Mouse (Mus musculus) bone marrow macrophage, adult 2 months (primary cell): ENCODE measurements around the gene Vps18. TPM values are rescaled to one million over a fixed set of nuclear protein-coding genes. Genes with fewer than 3 reads are reported as not detected.

Experiments used
- H3K27ac ChIP-seq: 2 replicates; pipeline ENCODE4 v1.5.1; 2012; ENCODE audit warnings: low read depth, low read length; ENCODE audit not compliant: insufficient read depth
- H3K4me1 ChIP-seq: 2 replicates; pipeline ENCODE4 v1.6.1; 2012; ENCODE audit warnings: low read length; ENCODE audit not compliant: control insufficient read depth, insufficient read depth
- H3K4me3 ChIP-seq: 2 replicates; pipeline ENCODE4 v1.5.1; 2012; ENCODE audit warnings: mild to moderate bottlenecking, low read length, moderate library complexity; ENCODE audit not compliant: insufficient read depth
- CTCF ChIP-seq: IDR thresholded peaks from 2 replicates; pipeline ENCODE4 v1.5.1; 2012; ENCODE audit warnings: low read depth, mild to moderate bottlenecking, low read length, moderate library complexity
- POLR2A ChIP-seq: IDR thresholded peaks from 2 replicates; pipeline ENCODE4 v1.6.1; 2012; ENCODE audit warnings: mild to moderate bottlenecking, low read depth, low read length, borderline replicate concordance
- polyA plus RNA-seq: library from polyadenylated mRNA; stranded (reverse); fragments of >200 nt; gene quantifications from 2 replicates; pipeline ENCODE4 v1.2.4, GENCODE M21; 2012; ENCODE audit not compliant: missing spikeins, insufficient read depth, insufficient read length

Vps18 gene
- polyA plus RNA-seq, 1 experiment, result 34.1 TPM

DNA sequence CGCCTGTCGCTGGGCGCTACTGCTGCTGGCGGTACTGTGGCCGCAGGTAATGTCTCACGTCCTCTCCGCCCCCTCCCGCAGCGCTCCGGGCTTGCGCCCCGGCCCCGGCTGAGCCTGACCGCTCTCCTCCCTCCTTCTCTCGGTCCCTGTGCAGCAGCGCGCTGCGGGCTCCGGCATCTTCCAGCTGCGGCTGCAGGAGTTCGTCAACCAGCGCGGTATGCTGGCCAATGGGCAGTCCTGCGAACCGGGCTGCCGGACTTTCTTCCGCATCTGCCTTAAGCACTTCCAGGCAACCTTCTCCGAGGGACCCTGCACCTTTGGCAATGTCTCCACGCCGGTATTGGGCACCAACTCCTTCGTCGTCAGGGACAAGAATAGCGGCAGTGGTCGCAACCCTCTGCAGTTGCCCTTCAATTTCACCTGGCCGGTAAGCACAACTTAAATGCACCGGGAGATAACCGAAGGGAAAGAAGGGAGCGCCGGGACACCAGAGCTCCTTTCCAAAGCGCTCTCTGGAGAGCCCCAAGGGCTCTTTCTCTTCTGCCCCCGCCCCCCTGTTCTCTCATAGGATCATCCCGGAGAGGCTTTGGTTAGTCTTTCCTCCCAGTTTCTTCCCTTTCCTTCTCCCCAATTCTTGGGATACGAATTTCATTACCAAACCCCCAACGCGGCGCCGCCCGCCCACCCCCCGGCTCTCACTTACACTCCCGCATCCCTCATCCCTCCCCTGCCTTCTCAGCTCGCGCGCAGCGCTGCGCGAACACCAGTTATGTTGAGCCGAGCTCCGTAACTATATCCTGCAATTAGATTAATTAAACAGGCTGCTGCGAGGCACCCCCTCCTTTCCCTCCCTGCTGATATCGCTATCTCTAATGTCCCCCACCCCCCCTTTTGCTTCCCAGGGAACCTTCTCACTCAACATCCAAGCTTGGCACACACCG lies 37.9 kb downstream of the Vps18 start:
- H3K4me3 ChIP-seq, result peak overlapping the region; percentile 38
- H3K4me1 ChIP-seq, result peaks cover 6% of the 10 kb centered on the region
- no peak overlapping the region for H3K27ac ChIP-seq
- no peak for TF ChIP-seq POLR2A
- no peak for TF ChIP-seq CTCF

DNA sequence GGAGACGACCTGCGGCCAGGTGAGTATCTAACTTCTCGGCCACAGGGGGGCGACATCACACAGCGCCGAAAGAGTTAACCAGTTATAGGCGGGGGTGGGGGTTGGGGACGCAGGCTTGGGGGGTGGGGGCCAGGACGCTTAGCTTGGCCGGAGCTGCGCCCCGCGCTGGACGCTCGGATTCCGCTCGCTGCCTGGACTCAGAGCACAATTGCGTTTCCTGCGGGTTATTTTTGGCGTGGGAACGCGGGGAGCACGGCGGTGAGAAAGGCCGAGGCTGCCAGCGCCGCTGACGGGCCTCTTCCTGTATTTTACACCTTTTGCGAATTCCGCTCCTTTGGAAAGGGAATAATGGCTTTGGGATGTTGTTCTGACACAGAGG lies 38.6 kb downstream of the Vps18 start:
- H3K4me1 ChIP-seq, result peaks cover under 1% of the 10 kb centered on the region
- TF ChIP-seq CTCF (peak; percentile 68), POLR2A (no peak)
- peak overlapping the region; percentile 13; the same call in 1 of the 2 replicates for H3K4me3 ChIP-seq
- H3K27ac ChIP-seq, result no peak overlapping the region

DNA sequence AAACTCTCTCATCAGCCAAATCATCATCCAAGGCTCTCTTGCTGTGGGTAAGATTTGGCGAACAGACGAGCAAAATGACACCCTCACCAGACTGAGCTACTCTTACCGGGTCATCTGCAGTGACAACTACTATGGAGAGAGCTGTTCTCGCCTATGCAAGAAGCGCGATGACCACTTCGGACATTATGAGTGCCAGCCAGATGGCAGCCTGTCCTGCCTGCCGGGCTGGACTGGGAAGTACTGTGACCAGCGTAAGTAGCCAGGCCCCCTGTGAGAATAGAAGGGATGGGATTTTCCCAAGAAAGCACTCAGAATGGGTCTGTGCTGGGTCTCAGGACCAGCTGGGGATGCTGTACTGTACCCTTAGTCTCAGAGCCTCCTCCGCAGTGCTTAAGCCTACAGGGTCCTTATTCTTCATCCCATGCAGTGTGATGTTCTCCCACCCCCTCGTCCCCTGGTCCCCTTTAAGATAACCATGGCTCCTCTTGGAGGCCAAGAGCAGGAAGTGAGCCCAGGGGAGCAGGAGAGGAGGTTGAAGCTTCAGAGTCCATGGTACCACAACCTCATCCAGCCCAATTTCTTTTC lies 39.5 kb downstream of the Vps18 start:
- Histone ChIP-seq H3K4me1 (no peaks in the 10 kb centered on the region), H3K4me3 (no peak overlapping the region), H3K27ac (no peak overlapping the region)
- TF ChIP-seq POLR2A (no peak), CTCF (no peak)

DNA sequence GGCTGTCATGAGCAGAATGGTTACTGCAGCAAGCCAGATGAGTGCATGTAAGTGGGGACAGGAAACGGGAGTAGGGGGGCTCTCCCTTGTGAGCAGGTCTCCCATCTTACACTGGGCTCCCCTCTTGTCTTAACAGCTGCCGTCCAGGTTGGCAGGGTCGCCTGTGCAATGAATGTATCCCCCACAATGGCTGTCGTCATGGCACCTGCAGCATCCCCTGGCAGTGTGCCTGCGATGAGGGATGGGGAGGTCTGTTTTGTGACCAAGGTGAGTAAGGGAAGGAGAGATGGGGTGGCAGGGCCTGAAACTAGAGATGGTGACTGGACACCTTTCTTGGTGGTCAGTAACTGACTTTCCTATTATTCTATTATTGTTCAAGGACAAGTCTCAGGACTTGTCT lies 40.0 kb downstream of the Vps18 start:
- Histone ChIP-seq H3K4me3 (no peak overlapping the region), H3K27ac (no peak overlapping the region), H3K4me1 (no peaks in the 10 kb centered on the region)
- no peak for TF ChIP-seq CTCF
- TF ChIP-seq POLR2A, result no peak

DNA sequence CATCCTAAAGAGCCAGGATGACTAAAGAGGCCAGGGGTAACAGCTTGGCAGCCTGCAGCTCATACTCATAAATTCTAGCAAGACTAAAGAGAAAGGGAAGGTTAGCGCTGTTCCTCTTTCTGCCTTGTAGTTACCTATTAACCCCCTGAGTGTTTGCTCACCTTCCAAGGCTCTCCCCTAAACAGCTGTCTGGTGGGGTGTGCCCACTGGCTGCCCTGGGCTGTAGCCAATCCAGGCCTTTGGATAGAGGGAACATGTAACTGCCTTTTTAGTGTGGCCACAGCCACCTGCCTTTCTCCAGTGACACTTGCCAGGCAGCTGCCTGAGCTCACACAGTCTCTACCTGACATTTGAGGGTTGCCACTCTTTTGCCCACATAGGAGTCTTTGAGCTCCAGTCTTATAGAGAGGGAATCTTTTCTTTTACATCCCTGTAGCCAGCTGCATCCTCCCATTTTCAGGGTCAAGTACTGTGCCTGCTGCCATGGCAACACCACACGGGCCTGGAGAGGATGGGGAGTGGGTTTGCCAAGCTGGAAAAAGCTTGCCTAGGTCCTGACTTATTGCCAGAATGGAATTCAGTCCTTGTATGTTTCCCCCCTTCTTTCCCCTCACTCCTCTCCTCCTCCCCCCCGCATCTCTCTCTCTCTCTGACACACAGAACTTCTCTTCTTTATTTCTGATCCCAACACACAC lies 40.7 kb downstream of the Vps18 start:
- no peak for TF ChIP-seq CTCF
- no peak for TF ChIP-seq POLR2A

DNA sequence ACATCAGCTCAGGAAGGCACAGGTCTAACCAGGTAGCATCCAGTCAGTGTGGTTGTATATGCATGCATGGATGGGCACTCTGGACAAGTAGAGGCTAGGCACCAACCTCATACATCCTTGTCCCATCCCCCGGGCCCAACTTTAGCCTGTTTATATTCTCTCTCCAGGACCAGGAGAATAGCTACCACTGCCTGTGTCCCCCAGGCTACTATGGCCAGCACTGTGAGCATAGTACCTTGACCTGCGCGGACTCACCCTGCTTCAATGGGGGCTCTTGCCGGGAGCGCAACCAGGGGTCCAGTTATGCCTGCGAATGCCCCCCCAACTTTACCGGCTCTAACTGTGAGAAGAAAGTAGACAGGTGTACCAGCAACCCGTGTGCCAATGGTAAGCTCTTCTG lies 42.3 kb downstream of the Vps18 start:
- TF ChIP-seq POLR2A (no peak), CTCF (no peak)
- no peak overlapping the region for H3K27ac ChIP-seq
- no peak overlapping the region for H3K4me3 ChIP-seq
- H3K4me1 ChIP-seq, result peaks cover 7% of the 10 kb centered on the region

More for the DNA sequence above, 40.7 kb downstream of the Vps18 start:
- no peaks in the 10 kb centered on the region for H3K4me1 ChIP-seq
- no peak overlapping the region for H3K27ac ChIP-seq
- no peak overlapping the region for H3K4me3 ChIP-seq

DNA sequence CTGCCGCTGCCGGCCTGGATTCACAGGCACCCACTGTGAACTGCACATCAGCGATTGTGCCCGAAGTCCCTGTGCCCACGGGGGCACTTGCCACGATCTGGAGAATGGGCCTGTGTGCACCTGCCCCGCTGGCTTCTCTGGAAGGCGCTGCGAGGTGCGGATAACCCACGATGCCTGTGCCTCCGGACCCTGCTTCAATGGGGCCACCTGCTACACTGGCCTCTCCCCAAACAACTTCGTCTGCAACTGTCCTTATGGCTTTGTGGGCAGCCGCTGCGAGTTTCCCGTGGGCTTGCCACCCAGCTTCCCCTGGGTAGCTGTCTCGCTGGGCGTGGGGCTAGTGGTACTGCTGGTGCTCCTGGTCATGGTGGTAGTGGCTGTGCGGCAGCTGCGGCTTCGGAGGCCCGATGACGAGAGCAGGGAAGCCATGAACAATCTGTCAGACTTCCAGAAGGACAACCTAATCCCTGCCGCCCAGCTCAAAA lies 43.7 kb downstream of the Vps18 start:
- no peak overlapping the region for H3K27ac ChIP-seq
- TF ChIP-seq CTCF, result no peak
- TF ChIP-seq POLR2A, result no peak
- H3K4me3 ChIP-seq, result no peak overlapping the region
- H3K4me1 ChIP-seq, result peaks cover 19% of the 10 kb centered on the region

DNA sequence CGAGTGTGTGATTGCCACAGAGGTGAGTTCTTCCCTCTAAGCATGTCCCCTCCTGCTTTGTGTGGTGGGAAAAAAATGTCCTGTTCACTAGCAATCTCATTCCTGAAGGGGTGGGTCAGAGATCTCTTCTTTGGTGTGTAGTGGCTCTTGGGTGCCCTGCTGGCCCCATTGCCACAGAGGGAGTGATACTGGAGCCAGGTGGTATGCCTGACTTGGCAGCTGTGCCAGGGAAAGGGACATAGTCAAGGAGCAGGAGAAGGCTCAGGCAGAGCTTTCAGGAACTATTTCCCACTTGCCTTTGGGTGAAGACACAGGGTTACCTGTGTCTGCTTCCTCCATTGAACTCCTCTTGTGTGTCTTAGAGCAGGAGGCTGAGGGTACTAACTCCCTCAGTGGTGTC lies 45.6 kb downstream of the Vps18 start:
- H3K4me3 ChIP-seq, result no peak overlapping the region
- H3K4me1 ChIP-seq, result peaks cover 24% of the 10 kb centered on the region
- no peak for TF ChIP-seq CTCF
- no peak for TF ChIP-seq POLR2A
- H3K27ac ChIP-seq, result no peak overlapping the region

DNA sequence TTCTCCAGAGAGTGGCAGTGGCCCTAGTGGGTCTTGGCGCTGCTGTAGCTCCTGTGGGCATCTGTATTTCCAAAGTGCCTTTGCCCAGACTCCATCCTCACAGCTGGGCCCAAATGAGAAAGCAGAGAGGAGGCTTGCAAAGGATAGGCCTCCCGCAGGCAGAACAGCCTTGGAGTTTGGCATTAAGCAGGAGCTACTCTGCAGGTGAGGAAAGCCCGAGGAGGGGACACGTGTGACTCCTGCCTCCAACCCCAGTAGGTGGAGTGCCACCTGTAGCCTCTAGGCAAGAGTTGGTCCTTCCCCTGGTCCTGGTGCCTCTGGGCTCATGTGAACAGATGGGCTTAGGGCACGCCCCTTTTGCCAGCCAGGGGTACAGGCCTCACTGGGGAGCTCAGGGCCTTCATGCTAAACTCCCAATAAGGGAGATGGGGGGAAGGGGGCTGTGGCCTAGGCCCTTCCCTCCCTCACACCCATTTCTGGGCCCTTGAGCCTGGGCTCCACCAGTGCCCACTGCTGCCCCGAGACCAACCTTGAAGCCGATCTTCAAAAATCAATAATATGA lies 46.5 kb downstream of the Vps18 start:
- TF ChIP-seq POLR2A (no peak), CTCF (no peak)
- no peak overlapping the region for H3K4me3 ChIP-seq
- H3K27ac ChIP-seq, result no peak overlapping the region
- peaks cover 24% of the 10 kb centered on the region for H3K4me1 ChIP-seq
